Mouse (Mus musculus): Measurements from ENCODE around the gene Usp21.
"Not testable (repeated sequence)": the region's sequence is repeated elsewhere in the genome, so short reads cannot be mapped to it uniquely, and the experiment has no call there.

Usp21 gene

GRCm38 (mm10) chr1:171263666-171264461 is 23.9 kb downstream of the Usp21 start:
- no peak for DNase-seq

DNA sequence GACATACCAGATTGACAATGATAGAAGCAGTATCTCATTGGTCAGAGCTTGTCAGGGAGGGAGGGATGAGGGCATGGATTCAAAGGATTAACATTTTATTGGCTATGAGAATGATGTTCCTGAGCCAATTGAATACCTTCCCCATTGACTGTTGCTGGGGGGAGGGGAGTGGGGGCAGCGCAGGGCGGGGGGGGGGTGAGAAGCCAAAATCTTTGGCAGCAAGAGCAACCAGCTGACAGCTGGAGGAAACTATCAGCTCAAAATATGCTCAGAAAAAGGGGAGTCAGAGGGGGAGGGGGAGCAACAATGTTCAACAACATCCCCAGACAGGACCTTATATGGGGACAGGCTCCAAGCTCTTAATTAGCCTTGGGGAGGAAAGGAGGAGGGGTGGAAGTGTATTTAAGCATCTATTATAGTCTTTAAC is 24.6 kb downstream of the Usp21 start:
- no peak for DNase-seq

DNA sequence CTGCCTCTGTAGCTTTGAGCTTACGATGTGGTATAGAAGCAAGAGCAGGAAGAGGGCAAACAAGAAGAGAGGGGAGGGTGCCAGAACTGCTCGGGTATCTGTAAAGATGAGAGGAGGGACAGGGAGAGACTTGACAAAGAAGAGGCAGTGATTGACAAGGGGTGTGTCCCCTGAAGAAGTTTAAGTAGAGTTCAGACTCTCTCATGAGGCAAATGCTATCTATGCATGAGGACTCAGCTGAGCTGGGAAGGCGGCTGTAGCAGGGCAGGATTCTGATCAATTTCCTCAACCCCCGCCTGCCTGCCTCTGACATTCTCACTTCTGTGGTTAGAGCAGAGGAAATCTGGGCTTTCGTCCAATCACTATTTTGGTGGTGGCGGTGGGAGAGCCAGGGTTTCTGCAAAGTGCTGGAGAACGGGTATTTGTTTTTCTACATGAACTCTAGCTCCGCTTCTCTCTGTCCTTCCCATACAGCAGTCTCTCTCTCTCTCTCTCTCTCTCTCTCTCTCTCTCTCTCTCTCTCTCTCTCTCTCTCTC is 25.1 kb downstream of the Usp21 start:
- no peak for DNase-seq

GRCm38 (mm10) chr1:171260316-171260715 is 27.5 kb downstream of the Usp21 start:
- DNase-seq: no peak

DNA sequence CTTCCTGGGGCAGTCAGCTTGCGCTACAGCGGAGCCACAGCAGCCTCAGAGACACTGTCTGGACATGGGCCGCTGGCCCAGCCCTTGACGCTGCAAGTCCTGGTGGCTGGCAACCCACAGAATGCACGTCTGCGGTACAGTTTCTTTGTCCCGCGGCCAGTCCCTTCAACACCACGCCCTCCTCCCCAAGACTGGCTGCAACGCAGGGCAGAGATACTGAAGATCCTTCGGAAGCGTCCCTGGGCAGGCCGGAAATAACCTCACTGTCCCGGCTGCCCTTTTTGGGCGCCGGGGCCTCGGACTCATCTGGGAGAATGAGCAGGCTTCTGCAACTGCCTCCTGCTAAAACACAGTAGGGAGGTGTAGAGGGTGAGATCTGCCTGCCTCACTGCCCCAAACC is 28.9 kb downstream of the Usp21 start:
- no peak for DNase-seq

DNA sequence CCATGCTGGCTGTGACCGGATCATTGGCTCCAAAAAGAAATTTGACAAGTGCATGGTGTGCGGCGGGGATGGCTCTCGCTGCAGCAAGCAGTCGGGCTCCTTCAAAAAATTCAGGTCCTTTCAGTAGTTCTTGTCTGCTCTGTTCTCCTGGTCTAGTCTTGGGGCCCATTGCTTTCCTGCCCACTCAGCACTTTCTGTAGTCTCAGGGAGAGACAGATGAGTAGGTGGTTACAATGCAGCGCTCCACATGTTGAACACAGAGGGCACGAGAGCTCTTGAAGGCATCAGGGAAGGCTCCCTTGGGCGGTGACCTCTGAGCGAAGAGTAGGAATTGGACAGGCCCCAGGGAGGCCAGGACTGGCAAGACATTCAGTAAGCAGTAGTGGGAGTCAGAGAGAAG is 30.0 kb downstream of the Usp21 start:
- no peak for DNase-seq

DNA sequence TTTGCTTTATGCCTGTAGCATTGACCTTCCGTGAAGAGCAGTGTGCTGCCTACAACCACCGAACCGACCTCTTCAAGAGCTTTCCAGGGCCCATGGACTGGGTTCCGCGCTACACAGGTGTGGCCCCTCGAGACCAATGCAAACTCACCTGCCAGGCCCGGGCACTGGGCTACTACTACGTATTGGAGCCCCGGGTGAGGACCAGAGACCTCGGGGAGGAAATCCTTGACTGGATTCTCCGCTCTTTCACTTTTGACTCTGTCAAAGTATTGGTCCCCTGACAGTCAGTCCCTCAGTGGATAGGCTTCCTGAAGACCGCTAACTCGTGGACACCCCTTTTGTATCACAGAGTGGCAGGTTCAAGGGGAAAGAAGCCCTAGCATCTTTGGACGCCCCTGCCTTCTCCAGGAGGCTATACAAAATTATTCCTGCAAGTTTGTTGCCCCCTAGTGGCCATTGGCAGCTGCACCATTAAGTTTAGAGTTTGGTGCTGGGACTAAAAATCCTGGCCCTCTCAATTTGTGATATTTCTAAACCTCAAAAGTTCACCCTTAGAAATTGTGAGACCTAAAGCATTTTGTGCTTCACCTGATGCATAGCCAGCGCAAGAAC is 30.7 kb downstream of the Usp21 start:
- DNase-seq: peak; percentile 46 to 49

DNA sequence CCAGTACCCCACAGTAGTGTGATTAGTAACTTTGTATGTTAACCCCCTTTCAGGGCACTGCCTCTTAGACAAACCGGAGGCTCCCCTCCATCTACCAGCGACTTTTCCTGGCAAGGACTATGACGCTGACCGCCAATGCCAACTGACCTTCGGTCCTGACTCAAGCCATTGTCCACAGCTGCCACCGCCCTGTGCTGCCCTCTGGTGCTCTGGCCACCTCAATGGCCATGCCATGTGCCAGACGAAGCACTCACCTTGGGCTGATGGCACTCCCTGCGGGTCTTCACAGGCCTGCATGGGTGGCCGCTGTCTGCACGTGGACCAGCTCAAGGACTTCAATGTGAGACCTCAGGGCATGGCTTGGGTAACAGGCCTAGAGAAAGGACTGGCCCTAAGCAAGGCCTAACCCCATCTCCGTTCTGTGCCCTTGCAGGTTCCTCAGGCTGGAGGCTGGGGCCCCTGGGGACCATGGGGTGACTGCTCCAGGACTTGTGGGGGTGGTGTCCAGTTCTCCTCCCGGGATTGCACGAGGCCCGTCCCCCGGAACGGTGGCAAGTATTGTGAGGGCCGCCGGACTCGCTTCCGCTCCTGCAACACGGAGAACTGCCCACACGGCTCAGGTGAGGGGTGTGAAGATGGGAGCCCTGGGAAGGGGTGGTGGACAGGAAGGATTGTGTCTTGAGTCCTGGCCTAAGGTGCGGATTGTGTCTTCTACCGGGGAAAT is 31.5 kb downstream of the Usp21 start:
- DNase-seq: no peak

GRCm38 (mm10) chr1:171252415-171252814 is 35.4 kb downstream of the Usp21 start:
- no peak for DNase-seq

DNA sequence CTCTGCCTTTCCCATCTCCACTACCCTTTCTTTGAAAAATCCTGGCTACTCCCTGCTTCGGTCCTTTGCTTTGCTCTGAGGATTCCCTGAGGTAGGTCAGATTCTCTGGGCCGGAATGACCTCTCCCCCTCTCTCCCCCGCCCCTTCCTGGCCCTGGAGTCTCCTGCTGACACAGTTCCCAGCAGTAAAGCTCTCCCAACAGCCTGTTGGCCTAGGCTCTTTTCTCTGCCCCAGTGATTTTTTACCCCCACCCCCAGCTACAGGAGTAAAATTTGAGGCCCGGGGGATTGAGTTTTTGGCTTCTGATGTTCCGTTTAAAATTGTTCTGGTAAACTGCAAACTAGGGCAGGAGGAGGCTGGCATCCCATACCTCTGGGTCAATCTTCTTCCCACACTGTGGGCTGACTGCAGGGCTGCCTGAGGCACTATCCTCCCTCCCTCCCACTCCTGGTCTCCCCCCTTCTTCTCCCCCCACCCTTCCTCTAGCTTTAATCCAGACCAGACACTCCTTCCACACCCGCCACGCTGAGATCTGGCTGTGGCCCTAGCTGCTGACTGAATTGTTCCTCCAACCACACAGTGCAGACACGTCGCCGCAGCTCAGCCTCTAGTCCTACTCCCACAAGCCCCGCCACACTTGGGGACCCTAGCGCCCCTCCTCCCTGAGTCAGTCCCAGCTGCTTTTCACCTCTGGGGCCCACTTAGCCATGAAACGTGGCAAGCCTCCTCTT is 36.0 kb downstream of the Usp21 start:
- no peak for DNase-seq

DNA sequence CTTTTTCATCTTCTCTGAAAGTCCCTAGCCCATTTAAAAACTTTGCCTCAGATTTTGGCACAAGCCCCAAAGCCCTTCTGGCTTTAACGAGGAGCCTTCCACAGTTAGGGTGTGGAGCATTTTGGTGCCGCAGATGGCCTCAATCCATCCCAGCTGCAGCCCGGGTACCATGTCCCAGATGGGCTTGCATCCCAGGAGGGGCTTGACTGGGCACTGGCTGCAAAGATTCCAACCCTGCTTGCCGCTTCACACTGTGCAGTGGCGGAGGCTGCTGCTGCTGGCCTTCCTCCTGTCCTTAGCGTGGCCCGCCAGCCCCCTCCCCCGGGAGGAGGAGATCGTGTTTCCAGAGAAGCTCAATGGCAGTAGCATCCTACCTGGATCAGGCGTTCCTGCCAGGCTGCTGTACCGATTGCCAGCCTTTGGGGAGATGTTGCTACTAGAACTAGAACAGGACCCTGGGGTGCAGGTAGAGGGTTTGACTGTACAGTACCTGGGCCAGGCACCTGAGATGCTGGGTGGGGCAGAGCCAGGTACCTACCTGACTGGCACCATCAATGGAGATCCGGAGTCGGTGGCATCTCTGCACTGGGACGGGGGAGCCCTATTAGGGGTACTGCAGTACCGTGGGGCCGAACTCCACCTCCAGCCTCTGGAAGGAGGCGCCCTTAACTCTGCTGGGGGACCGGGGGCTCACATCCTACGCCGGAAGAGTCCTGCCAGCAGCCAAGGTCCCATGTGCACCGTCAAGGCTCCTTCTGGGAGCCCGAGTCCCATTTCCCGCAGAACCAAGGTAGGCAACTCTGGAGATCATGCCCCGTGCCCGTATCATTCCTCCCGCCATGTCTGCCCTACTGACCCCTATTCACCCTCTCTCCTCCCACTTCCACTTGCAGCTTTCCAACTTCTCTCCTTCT is 36.9 kb downstream of the Usp21 start, which contains the start of gene Ndufs2:
Gene Ndufs2, minus strand, starts transcription at position 709 of the 914 bp plus-strand sequence.
- DNase-seq: no peak

GRCm38 (mm10) chr1:171249913-171250600 is 37.7 kb downstream of the Usp21 start, which contains the start of gene Adamts4:
Gene Adamts4, plus strand, starts transcription at chr1:171250421.
- no peak for DNase-seq

DNA sequence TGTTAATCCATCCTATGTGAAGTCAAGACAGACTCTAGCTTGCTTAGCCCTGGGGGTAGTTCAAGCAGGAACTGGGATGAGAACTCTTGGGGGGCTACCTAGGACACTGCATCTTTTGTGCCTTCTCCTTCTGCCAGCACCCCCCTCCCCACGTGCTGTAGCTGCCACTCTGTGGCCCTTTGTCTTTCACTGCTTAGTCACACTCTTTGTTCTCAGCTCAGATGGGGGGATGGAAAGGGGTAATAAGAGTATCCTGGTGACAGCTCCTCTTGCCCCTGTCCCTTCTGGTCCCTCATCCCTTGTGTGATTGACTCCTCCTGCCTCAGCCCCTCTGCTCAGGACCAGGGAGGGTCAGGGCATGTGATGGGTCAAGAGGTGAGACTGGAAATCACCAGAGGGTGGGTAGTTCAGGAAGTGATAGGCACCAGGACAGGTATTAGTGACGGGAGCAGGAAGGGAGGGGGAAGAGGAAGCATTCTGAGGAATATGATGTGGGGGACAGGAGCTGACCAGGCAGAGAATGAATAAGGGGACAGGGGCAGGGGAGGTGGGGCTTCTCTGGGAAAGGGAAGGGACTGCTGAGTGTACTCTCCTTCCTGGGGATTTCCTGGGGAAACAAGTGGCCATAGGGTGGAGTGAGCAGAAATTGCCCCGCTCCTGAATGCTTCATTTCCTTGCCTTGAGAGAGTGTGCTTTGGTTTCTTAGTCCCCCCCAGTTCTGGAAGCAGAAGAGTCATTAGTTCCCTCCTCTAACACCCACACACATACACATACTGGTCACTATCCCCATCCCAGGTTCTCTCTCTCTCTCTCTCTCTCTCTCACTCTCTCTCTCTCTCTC is 39.2 kb downstream of the Usp21 start:
- DNase-seq: no peak

DNA sequence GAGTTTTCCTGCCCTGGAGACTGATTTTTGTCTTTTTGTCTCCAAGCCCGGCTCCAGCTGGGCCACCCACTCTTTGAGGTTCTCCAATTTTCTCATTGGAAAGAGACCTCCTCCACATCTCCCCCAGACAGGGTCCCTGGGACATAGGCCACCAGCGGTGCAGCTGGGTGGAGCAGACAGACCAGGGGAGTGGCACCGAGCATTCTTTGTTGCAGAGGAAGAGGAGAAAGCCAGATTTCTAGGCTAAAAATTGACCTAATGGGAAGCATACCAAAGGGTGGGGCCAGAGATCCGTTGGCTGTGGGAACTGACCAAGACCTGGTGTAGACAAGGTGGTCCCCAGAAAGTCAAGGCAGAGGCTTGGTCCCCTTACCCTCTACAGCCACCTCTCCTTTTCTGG is 39.9 kb downstream of the Usp21 start:
- no peak for DNase-seq

DNA sequence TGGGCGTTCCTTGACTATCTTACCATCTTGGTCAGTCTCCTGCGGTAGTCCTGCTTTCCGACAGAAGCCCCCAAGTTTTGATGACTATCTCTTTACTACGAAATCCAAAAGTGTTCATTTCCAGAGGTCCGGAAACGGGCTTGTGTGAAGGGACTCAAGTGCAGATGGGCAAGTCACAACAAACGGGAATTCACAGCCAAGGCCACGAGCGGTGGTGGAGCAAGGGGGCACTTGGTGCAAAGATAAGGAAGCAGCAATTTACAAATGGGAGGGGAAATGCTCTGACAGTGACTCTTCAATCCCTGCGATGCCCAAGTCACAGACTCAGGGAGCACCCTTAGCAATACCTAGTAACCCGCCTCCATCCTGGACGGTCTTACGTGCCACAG is 40.3 kb downstream of the Usp21 start:
- peak in 1 of 2 experiments; percentile 36 for DNase-seq

DNA sequence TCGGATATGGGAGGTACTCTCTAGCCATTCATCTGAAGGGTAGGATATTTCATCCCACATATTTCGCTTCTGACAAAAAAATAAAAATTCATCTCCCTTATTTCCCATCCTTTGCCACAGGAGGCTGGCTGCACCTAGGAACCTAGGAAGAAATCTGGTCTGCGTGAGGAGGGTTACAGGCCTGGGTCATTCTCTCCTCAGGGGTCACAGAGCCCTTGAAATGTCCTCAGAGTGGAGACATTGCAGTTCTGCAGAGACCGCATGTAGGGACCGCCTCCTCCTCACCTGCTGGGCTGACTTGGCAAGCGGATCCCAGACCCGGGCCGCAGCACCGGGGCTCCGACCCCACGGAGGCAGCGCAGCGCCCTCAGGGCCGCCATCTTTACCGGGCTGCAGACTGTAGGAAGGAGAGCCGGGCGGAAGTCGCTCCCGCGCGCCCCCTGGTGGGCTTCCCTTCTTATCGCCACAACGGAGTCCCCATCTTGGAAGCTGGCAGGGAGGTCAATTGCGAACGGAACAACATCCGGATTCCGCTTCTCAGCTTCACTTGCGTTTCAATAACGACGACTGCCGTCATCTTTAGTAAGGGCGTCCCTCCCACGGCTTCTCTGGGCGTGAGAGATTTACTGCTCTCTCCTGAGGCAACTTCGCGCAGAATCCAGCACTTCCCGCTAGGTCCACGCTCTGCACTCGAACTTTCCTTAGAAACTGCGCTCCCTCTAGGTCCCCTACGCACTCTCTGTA is 40.9 kb downstream of the Usp21 start:
- DNase-seq: peak; percentile 96

DNA sequence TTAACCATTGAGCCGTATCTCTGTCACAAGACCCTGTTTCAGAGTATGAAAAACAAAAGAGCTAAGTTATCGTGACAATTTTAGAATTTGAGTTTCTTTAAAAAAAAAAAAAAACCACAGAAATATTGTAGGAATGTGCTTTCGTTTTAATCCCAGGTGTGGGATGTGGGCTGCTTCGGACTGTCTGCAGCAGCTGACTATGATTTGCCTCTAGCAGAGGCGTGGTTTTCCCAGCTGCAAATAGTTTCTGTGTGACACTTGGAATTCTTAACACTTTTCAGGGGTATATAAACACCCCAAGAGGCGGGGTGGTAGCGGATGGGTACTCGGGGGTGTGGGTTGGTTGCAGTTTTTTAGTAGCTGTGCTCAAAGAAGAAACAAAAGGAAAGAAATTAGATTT is 42.4 kb downstream of the Usp21 start:
- DNase-seq: no peak

GRCm38 (mm10) chr1:171241952-171242351 is 45.8 kb downstream of the Usp21 start:
- not testable (repeated sequence) for DNase-seq

DNA sequence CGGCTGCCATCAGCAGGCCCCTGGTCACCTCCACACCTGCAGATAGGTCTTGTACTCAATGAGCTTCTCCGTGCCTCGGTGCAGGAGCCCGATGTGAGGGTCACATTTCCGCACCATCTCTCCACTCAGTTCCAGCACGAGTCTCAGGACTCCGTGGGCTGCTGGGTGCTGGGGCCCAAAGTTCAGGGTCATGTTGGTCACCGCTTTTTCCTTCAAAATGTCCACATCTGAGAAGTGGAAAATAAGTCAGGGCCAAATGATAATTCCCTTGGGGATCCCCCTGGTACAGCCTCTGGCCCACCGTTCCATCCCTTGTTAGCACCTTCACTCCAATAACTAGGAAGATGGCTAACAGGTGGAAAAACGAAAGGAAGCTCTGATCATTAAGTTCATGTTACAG is 46.9 kb downstream of the Usp21 start:
- DNase-seq: no peak

Measured in thymus, postnatal 36 days (tissue).